Mouse (Mus musculus) forebrain, embryonic 13.5 days (tissue): Measurements from ENCODE around the gene Rps7. TPM values are rescaled to one million over a fixed set of nuclear protein-coding genes. Genes with fewer than 3 reads are reported as not detected.

Experiments
- ATAC-seq: fragments of 200-750 bp; cut with Nextera tagmentation; 2 replicates; pipeline ENCODE4 v1.8.0; 2017
- H3K27ac ChIP-seq: fragments of 300-500 bp; sonication (generic); 2 replicates; pipeline ENCODE4 v1.5.1; 2015; ENCODE audit warnings: inconsistent platforms, mild to moderate bottlenecking, moderate library complexity
- H3K27me3 ChIP-seq: fragments of 300-500 bp; sonication (generic); 2 replicates; pipeline ENCODE4 v1.6.1; 2015; ENCODE audit warnings: mild to moderate bottlenecking, inconsistent platforms
- H3K36me3 ChIP-seq: fragments of 300-500 bp; sonication (generic); 2 replicates; pipeline ENCODE4 v1.6.1; 2015; ENCODE audit warnings: mild to moderate bottlenecking, inconsistent platforms; ENCODE audit not compliant: poor library complexity, severe bottlenecking
- H3K4me1 ChIP-seq: fragments of 300-500 bp; sonication (generic); 2 replicates; pipeline ENCODE4 v1.6.1; 2015; ENCODE audit warnings: inconsistent platforms
- H3K4me2 ChIP-seq: fragments of 300-500 bp; sonication (generic); 2 replicates; pipeline ENCODE4 v1.6.1; 2015; ENCODE audit warnings: inconsistent platforms, mild to moderate bottlenecking, moderate library complexity
- H3K4me3 ChIP-seq: fragments of 300-500 bp; sonication (generic); 2 replicates; pipeline ENCODE4 v1.5.1; 2015; ENCODE audit warnings: mild to moderate bottlenecking, inconsistent platforms
- H3K9ac ChIP-seq: fragments of 300-500 bp; sonication (generic); 2 replicates; pipeline ENCODE4 v1.6.1; 2015; ENCODE audit warnings: mild to moderate bottlenecking, inconsistent platforms
- H3K9me3 ChIP-seq: fragments of 300-500 bp; sonication (generic); replicated peaks from 2 replicates; pipeline ENCODE4 v1.6.1; 2016; ENCODE audit warnings: inconsistent platforms
- WGBS: fragments of 180-500 bp; shearing (Covaris S2); methylation state at CpG from one replicate; pipeline ENCODE4 v1.1.7; 2015; 5-methylcytosine and 5-hydroxymethylcytosine counted together
- microRNA-seq: library from miRNA; unstranded; fragments of <30 nt; microRNA quantifications from one replicate; pipeline ENCODE4, GENCODE M21; 2016
- polyA plus RNA-seq: library from polyadenylated mRNA; unstranded; fragments of >200 nt; fragmentation: Nextera tagmentation; extraction: Ambion mirVana; gene quantifications from 2 replicates; pipeline ENCODE4 v1.2.1, GENCODE M21; 2015

Gene Rps7
- polyA plus RNA-seq, 1 experiment from 2014 or later, result 650 TPM

GRCm38 (mm10) chr12:28582423-28582822, 53.3 kb downstream of the Rps7 start, which contains the start of gene Allc:
Allc (minus strand) TSS chr12:28582523.
- ATAC-seq, result no peak
- WGBS, result 95% methylated on average over 8 of the region's 8 CpGs

More at GRCm38 (mm10) chr12:28582423-28582822, 53.3 kb downstream of the Rps7 start, which contains the start of gene Allc:
- no peak within 1 kb of the TSS for H3K4me3 ChIP-seq
- H3K9ac ChIP-seq, result no peak within 1 kb of the TSS
- no peaks in the 10 kb centered on the region; the same call in 1 of the 2 replicates for H3K9me3 ChIP-seq
- no peaks in the 10 kb centered on the region for H3K36me3 ChIP-seq
- H3K4me2 ChIP-seq, result no peak within 1 kb of the TSS
- no peaks in the 10 kb centered on the region for H3K27me3 ChIP-seq
- 0 out of 2 replicates have a peak, but pooled peaks cover 4% of the 10 kb centered on the region for H3K4me1 ChIP-seq
- H3K27ac ChIP-seq, result no peak within 1 kb of the TSS

Small RNAs within 50 kb of the gene (microRNA-seq; reads per million reads assigned to microRNA genes)
- gene Mir6937, result not detected

Other genes starting within 250 kb of the Rps7 start
- gene Dcdc2c, start 83.6 kb downstream of the Rps7 start, polyA plus RNA-seq, result not detected in 2 replicates
- not detected in 2 replicates for gene Allc, start 53.4 kb downstream of the Rps7 start, polyA plus RNA-seq
- gene Colec11, start 12.6 kb downstream of the Rps7 start, polyA plus RNA-seq, result 0.18 and 0.40 TPM in 2 replicates
- gene Rnaseh1, start 13.6 kb upstream of the Rps7 start, polyA plus RNA-seq, result 28.4 and 29.6 TPM in 2 replicates
- gene Adi1, start 39.3 kb upstream of the Rps7 start, polyA plus RNA-seq, result 42.2 and 44.6 TPM in 2 replicates
- 37.8 and 42.9 TPM in 2 replicates for gene Trappc12, start 114.5 kb upstream of the Rps7 start, polyA plus RNA-seq
- 56.6 and 66.1 TPM in 2 replicates for gene Eipr1, start 115.8 kb upstream of the Rps7 start, polyA plus RNA-seq